Mouse (Mus musculus) thymus, adult 18-20 months (tissue): ENCODE measurements at regions not wholly inside any gene's neighbourhood (a gene's known extent, or its start where the extent isn't known, plus 50 kb on each side); places are given as distances from the start of the nearest gene placed in this dataset.

Source experiments
- DNase-seq, 2 experiments: peaks; one replicate each; pipeline ENCODE4 v3.0.0; 2022; ENCODE audit warnings: mixed read lengths in 2 of 2

DNA sequence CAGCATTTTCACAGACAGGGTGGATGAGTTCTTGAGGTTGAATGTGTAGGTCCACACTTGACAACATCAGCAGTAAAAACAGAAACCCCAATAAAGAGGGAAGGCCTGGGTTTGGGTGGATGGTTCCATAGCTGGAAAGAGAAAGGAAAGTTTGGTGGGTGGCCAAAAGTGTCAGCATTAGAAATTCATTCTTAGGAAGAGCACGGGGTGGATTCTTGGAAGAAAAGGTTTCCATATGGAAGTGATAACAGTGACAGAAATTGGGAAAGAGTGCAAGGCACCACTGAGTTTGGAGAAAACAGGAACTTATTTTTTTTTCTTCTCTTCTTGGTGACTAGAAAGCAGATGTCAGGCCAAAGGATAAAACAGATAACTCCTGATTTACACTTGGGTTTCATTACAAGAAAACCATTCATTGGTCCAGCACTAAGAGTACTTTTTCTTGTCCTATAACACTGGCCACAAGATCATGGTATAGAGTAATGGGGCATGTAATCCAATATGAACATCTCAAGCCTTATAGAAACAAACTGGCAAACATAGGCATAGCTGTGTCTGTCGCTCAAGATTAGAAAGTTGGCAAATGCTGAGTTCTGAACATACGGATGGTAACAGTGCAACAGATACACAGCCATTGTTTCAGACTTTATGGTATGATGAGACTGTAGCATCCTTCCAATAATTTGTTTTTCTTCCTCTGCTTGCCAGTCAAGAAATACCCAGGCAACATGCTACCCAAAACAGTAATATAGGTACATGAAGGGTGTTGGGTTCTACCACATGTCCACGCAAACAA is 209.7 kb upstream of the Pard3b start:
- DNase-seq: no peak

DNA sequence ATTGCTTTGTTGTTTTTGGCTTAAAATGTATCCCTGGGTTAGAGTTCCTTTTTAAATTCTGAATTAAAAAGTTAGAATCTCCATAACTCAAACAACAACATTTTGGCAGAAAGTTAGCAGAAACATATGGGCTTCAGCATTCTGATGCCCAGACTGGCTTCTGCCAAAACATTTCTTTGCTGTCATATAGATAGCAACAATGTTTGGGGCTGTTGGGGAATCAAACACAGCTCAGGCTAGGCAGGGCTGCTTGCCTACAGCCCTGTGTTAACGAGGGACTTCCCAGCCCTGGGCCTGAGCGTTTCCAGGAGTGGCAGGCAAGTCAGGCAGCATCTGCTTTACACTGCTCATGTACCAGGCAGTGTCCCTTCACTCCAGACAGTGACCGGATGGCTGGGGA is 201.0 kb upstream of the Pard3b start:
- no peak for DNase-seq

GRCm38 (mm10) chr1:61461435-61461834 is 177.2 kb upstream of the Pard3b start:
- no peak for DNase-seq

DNA sequence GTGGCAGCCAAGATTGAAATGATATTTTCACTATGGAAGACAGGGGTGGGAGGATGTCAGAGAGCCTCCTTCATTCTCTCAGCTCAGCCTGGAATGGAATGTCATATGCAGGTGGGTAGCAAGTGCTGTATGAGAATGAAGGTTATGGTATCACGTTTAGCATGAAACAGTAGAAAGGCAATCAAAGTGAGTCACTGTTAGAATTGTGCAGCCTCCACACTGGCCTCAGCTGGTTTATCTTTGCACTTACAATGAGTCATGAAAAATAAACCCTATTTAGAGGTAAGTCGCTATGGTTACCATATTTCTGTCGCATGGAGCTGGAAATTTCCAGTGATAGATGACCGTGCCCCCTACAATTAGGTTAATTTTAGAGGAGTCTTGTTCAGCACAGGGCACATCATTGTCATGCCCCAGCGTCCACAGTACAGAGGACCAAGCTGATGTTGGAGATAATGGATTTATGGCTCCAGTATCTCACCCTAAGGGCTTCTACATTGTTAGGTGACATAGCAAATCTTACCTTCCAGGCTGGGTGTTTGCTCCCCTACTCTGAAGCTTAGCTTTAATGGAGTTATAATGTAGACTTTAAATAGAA is 167.9 kb upstream of the Pard3b start:
- DNase-seq: no peak

DNA sequence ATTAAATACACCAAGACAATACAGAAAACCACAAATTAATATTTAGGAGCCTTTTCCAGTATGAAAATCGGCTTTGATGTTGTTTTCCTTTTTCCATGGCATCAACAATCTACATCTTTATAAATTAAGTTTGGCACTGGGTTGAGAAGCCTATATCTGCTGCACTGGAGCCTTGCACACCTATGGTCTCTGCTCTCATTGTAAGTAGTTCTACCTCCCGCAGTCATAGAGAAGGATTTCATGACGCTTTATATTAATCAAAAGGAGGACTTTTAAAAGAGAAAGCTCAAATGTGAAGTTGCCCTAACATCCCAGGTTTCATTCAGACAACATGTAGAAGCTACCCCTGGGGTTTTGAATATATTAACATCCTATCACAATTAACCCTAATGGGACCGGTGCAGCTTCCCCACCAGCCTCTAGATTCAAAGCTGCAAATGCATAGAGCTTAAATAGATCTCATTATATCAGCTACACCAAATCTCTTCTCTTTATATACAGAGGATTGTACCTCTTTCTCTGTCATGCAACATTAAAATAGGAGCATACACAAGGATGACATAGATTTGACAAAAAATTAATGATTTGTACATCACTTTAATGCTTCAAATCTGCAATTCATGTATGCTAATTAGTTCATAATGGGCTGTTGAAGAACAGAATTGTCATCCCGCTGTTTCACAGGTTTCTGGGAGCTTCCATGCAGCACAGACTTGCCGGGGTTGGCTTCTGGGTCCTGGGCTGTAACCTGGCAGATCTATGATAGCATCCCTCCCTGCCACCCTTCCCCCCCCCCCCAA is 166.6 kb upstream of the Pard3b start:
- DNase-seq: no peak

- no peak for DNase-seq
Measured at GRCm38 (mm10) chr1:61472579-61473242, 165.9 kb upstream of the Pard3b start.

DNA sequence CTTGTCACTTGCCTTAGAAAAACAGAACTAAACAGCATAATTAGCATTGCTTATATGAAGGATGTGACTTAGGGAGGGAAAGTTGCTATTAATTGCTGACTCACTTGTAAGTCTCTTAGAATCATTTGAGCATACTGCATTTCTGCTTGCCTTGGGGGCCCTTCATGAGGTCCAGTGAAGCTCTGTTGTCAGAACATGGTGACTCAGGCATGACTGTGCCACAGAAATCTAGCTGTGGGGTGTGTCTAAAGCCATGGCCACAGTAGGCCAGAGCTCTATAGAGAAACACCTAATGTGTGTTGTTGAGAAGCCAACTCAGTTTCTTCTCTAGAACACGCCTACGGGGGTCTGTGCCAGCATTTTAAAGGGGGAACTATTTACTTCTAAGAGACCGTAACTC is 153.2 kb upstream of the Pard3b start:
- no peak for DNase-seq

DNA sequence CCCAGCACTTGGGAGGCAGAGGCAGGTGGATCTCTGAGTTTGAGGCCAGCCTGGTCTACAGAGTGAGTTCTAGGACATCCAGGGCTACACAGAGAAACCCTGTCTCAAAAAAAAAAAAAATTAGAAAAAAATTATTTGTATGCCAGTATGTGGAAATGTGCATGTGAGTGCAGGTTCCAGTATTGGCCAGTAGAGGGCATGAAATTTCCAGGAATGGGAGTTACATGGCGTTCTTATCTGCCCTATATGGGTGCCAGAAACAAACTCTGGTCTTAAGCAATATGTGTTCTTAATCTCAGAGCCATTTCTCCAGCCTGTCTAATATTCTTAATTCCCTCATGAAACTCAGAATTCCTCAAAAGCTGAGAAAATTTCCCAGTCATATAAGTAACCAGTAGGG is 113.7 kb upstream of the Pard3b start:
- DNase-seq: no peak

DNA sequence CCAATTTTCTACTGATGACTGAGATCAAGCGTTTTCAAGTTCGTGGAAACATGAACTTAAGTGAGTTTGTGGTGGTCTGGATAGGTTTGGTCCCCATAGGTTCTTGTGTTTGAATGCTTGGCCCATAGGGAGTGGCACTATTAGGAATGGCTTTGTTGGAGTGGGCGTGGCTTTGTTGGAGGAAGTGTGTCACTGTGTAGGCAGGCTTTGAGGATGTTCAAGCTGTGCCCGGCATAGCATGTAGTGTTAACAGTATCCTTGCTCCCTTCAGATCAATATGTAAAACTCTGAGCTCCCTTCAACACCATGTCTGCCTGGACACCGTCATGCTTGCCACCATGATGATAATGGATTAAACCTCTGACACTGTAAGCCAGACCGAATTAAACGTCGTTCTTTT is 112.7 kb upstream of the Pard3b start:
- DNase-seq: no peak

GRCm38 (mm10) chr1:61528757-61529156 is 109.9 kb upstream of the Pard3b start:
- DNase-seq: no peak

DNA sequence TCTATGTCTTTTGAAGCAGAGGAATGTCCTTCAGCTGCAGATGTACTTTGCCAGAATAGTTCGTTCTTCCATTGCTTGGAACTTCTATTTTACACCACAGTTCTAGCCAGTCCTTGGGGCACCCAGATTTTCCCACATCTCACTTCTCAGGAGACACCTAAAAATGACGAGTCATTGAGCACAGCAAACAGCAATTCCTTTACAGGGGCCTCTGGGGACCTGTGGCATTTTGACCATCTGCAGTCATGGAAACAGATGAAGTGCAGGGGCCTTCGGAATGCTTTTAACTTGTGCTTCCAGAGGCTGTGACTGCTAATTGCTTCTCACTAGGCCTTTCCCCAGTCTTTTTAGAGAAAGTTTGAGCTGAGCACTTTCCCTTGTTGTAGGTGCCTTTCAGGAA is 108.5 kb upstream of the Pard3b start:
- no peak for DNase-seq

DNA sequence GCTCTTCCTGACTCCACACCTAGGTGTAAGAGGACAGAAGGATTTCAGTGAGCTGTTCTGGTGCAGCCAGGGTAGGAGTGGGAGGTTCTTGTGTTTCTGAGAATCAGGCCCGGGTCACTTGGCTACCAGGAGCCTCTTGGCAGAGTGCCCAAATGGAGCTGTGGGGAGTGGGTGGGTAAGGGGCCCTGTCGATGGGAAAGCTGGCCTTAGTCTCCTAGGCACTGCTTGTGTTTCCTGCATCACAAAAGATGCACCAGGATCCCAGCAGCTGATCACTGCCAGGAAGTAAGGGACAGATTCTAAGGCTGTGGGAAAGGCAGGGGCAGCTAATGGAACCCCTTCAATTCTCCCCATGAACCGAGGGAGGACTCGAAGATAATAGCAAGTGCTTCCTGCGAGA is 107.1 kb upstream of the Pard3b start:
- no peak for DNase-seq

DNA sequence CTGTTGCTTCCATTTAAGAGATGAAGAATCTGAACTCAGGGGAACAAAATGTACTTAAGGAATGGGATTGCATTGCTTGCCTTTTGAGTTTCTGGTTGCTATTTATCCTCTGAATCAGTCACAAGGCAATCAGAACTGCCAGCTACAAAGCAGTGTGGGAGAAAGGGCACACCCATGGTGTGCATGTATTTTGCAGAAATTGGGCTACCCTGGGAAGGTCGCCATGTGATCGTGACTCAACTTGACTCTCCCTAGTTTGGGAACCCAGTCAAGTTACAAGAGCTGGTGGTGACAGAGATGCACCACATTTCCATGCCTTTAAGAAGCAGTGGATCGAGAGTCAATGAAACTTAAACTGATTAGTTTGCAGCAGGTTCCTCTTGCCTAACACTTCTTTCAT is 98.5 kb upstream of the Pard3b start:
- DNase-seq: no peak

DNA sequence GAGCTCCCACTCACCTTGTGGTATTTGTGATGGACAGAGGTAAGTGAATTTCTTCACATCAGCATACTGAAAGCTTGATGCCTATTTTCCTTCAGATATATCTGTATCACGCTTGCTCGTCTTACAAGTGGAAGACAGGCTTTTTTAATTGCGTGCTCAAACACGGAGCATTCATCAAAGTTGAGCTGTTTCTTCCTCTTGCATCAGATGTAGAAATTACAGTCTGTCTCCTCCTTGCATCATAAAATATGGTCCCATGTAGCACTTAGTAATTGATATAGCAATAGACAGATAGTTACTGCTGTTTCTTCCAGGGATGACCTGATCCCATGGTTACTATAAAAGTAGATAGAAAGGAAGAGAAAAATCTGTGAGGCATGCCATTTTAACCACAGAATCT is 97.5 kb upstream of the Pard3b start:
- DNase-seq: no peak

- DNase-seq: no peak
Measured at GRCm38 (mm10) chr1:61552577-61553517, 85.8 kb upstream of the Pard3b start.

- no peak for DNase-seq
Measured at GRCm38 (mm10) chr1:61559514-61559913, 79.1 kb upstream of the Pard3b start.

DNA sequence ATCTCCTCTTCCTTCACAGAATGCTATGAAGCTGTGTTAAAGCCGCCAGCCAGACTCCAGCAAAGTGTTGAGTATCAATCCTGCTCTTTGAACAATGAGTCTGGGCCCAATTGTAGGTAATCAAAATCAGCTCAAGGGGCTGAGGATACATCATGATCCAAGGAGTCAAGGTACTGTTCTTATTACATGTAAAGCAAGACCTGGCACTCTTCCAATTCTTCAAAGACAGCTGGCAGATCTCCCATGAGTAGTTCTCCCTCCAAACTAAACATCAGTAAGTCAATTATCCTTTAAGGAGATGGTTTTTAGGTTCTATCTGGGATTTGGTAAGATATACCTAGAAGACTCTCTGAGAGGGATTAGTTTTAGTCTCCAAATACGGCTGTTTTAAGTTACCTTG is 76.5 kb upstream of the Pard3b start:
- DNase-seq: no peak

- DNase-seq: no peak
Measured at GRCm38 (mm10) chr1:61565471-61565870, 73.2 kb upstream of the Pard3b start.

GRCm38 (mm10) chr1:61574276-61574675 is 64.3 kb upstream of the Pard3b start:
- DNase-seq: no peak

GRCm38 (mm10) chr1:61576758-61577157 is 61.9 kb upstream of the Pard3b start:
- no peak for DNase-seq

DNA sequence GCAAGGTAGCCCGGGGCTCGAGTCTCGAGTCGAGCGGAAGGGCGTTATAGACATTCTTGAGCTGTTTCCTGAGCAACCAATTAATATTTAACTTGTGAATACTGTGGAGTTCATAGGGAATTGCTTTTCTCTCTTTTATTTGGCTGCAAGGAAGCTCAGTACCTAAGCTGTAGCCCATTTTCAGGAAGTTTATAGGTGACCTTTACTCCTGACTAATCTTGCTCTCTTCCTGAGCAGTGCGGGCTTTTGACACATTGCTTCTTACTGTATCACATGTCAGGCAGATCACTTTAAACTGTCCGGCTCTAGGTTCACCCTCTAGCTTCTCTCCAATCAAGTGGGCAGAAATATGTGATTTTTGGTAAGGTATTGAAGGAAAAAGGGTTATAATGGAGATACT is 51.4 kb upstream of the Pard3b start:
- DNase-seq: no peak
